Mouse (Mus musculus) testis, adult 2 months (tissue): ENCODE measurements around the gene Arhgap27.

Source experiments
- CTCF ChIP-seq: fragments of 200-500 bp; IDR thresholded peaks from 2 replicates; pipeline ENCODE4 v1.5.1; 2012; ENCODE audit warnings: low read depth, mild to moderate bottlenecking, inconsistent platforms, low read length, moderate library complexity; ENCODE audit not compliant: control insufficient read depth, insufficient read depth, insufficient replicate concordance
- POLR2A ChIP-seq: fragments of 200-500 bp; IDR thresholded peaks from 2 replicates; pipeline ENCODE4 v1.6.1; 2012; ENCODE audit warnings: low read depth, mild to moderate bottlenecking, inconsistent platforms, low read length, moderate library complexity; ENCODE audit not compliant: control insufficient read depth

GRCm38 (mm10) chr11:103378341-103378740 lies 14.8 kb upstream of the Arhgap27 start:
- TF ChIP-seq POLR2A (no peak), CTCF (no peak)
